Mouse (Mus musculus) layer of hippocampus, adult 11-12 months (tissue): Measurements from ENCODE around the gene Prkcb.
A peak's percentile ranks its signal among the peaks of the same experiment; 100 is the strongest.
"Not testable (repeated sequence)": the region's sequence is repeated elsewhere in the genome, so short reads cannot be mapped to it uniquely, and the experiment has no call there.

Experiments
- DNase-seq: peaks from one replicate; pipeline ENCODE4 v3.0.0; 2022; ENCODE audit warnings: low spot score

Prkcb gene

DNA sequence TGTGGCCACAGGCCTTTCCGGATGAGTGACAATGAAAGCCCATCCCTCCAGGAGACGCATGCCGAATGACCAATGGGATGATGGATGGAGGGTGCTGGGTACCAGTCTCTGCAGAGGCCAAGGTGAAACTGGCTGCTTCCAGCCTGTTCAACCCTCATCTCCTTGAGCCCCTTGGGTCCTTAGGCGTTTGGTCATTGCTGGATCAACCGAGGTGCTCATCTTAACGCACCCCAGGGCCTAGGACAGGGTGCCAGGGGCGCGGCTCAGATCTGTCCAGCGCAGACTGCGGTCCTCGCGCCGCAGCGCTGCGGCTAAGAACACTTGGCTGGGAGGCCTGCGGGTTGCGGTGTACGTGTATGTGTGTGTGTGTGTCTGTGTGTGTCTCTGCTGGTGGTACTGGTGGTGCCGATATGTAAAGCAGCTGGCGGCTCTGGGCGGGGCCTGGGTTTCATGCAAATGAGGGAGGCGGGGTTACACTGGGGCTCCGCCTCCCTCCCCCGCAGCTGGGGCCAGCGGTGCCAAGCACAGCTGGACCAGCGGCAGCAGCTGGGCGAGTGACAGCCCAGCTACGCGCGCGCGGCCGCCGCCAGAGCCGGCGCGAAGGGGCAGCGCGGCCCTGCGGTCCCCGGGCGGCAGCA is at the start of gene Prkcb:
Prkcb (plus strand) TSS at position 147 of the 638 bp plus-strand sequence.
- DNase-seq, result peak; percentile 89

DNA sequence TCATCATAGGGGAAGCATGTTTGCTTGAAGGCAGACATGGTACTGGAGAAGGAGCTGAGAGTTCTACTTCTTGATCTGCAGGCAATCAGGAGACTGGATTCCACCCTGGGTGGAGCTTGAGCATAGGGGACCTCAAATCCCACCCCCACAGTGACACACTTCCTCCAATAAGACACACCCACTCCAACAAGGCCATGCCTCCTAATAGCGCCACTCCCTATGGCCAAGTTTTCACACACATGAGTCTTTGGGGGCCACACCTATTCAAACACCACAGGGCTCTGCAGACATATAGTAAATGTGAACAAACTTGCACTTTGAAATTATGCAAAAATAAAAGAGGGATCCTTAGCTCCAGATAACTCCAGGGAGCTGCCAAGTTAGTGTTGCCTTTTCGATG is 49.6 kb upstream of the Prkcb start:
- DNase-seq, result no peak

DNA sequence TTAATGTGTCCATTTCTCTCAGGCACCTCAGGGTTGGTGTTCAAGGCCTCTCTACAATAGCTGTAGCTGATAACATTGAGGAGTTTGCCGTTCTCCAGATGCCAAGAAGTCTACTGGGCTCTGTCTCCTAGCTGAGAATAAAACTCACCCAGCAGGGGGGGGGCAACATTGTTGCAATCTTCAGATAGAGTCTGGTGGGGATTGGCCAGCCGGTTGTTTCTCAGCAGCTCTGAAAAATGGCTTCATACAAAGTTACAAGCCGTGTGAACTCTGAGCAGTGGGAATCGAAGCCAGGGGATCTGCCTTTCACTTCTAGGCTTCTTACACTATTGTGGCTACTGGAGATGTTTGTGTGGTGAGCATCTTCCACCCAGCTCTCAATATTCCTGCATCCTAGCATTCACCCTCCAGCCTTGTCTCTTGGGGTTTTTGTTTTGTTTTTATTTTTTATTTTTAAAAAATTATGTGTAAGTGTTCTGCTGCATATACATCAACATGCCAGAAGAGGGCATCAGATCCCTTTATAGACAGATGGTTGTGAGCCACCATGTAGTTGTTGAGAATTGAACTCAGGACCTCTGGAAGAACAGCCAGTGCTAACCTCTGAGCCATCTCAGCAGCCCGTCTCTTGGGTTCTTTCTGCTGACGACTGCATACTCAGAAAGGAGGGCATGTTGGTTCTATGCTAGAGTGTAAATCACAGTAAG is 48.0 kb upstream of the Prkcb start:
- no peak for DNase-seq

DNA sequence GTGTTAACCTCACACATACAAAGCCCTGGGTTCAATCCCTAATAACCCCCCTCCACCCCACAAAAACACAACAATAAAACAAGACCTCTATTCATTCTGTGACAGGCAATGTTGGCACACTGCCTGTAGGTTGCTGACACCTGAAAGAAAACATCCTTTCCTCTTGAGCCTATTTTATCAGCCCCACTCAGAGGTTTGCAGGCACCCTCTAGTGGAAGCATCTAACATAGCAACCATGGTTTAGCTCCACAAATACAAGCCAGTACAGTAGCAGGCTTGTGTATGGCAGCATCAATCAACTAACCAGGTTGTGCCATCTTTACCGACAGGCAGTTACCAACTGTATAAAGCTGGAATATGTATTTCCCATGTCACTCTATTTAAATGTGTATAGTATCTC is 46.3 kb upstream of the Prkcb start:
- peak; percentile 49 for DNase-seq

DNA sequence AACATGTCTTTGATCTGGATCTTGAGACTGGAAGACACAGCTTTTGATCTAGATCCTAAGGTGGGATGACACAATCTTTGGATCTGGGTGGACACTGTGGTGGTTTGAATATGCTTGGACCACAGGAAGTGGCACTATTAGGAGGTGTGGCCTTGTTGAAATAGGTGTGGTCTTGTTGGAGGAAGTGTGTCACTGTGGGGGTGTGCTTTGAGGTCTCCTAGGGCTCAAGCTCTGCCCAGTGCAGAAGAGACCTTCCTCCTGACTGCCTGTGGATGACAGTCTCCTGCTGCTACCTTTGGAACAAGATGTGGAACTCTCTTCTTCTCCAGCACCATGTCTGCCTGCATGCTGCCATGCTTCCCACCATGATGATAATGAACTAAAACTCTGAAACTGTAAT is 45.8 kb upstream of the Prkcb start:
- DNase-seq, result not testable (repeated sequence)

DNA sequence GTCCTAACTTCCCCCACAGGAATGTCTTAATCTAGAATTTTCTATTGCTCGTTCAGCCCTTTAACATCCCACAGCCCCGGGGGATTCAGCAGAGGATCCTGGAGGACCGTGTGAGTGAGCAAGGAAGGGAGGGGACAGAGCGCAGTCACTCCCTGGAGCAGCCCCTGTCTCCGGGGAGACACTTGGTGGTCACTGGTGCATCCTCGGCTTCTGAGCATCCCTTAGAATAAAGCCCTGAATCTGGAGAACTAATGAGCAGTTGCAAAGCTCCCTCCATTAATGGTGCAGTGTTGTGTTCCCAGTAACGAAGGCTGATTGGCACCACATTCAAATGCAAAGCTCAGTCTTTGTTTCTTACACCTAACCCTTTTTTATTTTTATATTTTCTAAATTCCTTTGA is 44.4 kb upstream of the Prkcb start:
- no peak for DNase-seq

DNA sequence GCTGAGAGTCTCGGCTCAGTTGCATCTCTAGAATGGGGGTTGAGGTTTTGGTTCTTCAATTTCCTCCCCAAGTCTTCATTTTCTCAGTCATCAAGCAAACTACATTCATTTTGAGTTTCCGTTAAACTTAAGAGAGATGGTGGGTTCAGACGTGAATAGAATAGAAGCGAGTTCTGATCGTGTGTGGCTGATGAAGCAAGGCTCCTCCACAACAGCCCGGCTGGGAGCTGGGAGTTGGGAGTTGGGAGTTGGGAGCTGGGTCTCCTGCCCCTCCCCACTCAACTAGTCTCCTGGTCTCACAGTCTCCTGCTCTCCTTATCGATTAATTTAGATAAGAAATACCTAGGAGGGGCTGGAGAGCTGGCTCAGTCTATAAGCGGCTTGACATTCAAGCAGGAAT is 44.0 kb upstream of the Prkcb start:
- DNase-seq, result no peak

DNA sequence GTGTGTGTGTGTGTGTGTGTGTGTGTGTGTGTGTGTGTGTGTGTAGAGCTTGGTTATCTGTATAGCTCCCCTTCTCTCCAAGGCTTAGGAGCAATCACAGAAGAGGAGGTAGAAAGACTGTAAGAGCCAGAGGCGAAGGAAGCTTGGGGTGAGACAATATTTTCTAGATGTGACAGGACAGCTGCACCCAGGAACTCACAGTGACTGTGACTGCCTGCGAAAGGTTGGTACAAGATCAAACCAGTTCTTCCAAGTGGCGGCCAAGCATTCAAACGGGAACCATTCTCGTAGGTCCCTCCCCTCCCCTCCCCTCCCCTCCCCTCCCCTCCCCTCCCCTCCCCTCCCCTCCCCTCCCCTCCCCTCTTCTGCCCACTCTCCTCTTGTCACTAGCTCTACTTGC is 42.6 kb upstream of the Prkcb start:
- DNase-seq, result no peak

DNA sequence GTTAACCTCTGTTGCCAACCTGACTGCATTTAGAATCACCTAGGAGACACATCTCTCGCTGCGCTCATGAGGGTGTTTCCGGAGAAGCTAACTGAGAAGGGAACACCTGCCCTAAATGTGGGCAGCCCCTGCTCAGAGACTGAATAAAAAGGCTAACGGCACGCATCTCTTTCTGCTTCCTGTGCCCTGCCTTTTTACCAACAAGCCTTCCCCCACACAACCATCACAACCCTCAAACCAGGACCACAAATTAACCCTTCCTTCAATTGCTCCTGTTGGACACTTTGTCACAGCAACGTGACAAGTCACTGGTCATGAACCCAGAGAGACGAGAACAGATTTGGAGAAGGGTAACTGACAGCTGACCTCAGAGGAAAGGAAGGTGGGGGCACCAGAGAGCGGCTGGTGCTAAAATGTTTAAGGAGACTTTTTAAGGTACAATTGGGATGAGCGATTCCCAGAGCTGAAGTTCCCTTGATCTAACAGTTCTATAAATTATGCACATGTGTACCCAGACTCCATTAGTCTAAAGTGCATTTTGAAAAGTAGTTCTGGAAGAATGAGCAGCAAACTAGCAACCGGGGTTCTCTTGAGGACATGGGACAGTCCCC is 41.2 kb upstream of the Prkcb start:
- no peak for DNase-seq

DNA sequence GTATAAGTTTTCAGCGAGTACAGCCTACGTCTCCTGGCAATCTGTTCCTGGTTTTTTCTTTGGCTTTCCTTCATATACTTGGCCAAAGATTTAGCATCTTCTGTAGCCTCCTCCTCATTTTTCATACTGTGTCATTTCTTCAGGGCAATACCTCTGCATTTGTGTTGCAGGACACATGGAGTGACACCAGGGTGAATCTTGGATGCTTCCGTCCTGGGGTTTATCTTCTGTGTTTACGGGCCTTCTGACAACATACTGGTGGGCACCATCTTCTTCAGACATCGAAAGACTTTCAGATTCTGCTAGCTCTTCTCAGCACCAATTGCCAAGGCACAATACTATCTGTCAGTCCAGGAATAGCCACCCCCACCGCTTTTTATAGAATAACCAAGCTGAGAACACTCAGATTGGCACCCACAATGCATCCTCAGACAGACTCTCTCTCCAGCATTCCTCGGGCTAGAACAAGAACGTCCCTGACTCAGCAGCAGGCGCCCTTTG is 39.2 kb upstream of the Prkcb start:
- DNase-seq, result peak; percentile 17

DNA sequence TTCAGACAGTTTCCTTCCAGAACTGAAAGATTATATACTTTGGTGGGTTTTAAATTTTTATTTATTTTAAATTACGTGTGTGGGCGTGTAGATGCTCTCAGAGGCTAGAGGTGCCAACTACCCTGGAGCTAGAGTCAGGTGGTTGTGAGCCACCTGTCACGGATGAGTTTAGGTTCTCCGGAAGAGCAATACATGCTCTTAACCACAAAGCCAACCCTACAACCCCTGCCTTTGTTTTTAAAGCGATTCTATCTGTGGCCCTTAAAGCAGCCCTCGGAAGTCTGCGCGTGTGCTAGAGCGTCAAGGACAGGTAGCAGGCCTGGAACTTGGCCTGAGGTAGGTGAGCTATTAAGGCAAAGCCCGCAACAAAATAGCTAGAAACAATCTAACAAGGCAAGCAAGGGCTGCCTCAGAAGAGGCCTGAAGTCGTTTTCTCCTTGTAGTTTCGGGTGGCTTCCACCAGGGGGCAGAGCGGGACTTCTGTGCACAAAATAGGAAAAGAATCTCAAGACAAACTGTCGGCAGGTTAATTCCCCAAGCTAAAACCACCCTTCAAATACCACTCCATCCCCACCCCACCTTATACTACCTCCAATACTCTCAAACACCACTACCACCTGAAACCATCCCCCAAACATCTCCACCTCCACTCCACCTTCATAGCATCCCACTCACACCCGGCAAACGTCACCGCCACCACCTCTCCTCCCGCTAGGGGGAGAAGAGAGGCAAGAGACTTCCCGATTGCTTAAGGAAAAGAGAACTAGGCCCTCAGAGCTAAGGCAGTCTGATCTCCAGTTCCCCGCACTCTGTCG is 37.1 kb upstream of the Prkcb start:
- peak; percentile 88 for DNase-seq

DNA sequence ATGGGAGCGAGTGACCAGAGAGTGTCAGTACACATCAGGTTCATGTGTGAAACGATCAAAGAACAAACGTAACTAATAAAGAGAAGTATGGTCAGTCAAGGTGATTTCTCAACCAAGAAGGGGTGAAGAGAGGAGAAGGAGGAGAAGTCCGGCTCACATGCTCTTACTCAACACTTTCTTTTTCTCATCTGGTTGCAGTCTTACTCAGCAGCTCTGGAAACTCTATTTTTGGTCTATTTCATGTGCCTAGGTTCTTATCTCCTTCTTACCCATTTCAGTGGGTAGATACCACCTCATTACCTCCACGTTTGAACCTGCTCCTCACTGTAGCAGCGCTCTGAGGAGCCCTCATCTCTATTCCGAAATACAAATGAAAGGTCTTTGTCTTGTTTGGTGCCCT is 31.8 kb upstream of the Prkcb start:
- no peak for DNase-seq

DNA sequence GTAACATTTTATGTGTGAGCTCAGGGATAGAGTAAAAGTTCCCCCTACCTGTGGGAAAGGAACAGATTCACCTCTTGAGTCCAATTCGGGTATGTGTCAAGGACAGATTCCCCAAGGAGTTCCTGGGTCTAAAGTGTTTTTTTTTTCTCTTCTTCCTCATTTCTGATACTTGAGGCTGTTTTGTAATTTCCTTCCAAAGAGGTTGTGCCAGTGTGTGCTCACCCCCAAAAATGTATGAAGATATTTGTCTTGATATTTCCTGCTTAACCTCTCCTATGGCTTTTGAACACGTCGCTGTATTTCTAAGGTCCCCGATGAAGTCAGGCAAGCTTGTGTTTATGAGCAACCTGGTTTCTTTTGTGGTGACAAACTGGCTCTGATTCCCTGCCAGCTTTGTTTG is 30.0 kb upstream of the Prkcb start:
- no peak for DNase-seq

DNA sequence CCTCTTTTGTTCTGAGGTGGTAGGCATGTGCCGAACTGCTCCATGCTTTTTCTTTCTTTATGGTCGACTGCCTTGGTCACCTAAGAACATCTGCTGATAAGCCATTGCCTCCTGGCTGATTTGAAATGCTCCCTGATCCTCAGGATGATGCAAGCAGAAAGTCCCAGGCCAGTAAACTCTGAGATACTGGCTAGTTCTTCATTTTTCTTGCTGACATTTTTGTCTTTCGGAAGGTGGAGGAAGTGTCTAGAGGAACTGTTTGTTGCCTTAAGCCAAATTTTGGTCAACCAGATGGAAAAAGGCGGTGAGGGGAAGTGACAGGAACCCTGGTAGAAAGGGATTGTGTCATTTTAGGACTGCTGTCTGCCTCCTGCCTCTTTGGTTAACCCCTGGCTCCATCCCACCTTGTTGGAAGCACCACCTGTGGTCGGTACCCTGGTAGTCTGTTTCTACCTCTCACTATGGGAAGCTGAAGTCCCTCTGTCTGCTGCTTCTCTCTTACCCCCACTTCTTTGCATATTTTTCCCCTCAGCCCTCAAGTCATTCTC is 28.4 kb upstream of the Prkcb start:
- peak; percentile 15 for DNase-seq

DNA sequence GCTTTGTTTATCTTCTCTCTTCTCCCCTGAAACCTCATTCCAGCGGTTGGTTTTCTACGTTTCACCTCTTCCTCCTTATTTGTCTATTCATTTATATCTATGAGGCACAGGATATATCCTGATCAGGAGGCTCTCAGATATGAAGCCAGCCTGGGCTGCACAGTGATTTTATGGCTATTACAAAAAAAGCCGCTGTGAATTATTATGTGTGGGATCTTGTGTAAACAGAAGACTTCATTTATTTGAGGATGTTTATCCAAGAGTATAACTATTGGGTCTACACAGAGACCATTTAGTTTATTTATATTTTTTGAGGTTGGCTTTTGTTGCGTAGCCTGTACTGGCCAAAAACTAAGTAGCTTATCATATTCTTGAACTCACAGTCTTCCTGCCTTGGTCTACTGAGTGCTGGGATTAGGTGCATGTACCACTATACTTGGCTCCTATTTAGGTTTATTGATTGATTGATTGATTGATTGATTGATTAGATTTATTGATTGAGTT is 19.5 kb upstream of the Prkcb start:
- no peak for DNase-seq

DNA sequence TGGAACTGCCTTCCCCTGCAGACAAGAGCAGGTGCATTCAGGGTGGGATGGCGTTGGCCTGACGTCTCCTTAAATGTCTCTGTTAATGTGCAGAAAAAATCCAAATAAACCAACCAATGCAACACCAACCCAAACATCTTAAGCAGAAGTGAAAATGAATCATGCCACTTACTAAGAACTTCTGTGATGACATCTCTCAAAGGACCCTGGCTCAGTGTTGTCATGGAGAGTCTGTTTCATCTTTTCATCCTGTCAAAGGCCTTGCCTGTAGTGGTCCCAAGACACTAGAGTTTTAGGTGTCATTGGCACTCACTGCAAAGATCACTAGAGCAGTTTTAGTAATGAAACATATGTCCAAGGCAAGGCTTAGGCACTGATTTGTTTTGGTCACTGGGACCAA is 16.2 kb upstream of the Prkcb start:
- DNase-seq, result no peak

DNA sequence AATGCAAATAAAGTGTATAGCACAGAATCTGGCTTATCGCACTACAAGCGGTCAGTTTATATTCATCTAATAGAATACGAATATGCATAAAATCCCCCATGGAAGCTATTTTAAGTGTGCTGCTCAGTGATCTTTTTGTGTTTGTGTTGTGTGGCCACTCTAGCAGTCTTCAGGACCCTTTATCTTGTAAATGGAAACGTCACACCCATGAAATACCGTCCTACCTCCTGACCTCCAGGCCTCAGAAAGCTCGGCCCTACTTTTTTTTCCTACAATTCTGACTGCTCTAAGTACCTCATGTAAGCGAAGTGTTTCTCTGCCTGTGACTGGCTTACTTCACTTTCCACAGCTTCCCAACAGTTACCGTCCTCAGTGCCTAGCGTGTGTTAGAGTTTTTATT is 9.0 kb upstream of the Prkcb start:
- no peak for DNase-seq

DNA sequence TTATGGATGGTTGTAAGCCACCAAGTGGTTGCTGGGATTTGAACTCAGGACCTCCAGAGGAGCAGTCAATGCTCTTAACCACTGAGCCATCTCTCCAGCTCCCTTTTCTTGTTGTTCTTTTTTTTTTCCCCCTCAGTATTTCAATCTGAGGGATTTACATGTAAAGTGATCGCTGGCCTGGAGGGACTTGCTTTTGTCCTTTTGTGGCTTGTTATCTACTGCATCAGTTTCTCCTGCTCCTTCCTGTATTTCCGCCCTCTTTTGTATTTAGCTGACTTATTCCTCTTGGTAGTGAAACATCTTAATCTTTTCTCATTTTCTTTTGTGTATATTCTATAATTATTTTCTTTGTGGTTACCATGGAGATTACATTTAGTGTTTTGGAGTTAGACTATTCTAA is 8.2 kb upstream of the Prkcb start:
- no peak for DNase-seq

DNA sequence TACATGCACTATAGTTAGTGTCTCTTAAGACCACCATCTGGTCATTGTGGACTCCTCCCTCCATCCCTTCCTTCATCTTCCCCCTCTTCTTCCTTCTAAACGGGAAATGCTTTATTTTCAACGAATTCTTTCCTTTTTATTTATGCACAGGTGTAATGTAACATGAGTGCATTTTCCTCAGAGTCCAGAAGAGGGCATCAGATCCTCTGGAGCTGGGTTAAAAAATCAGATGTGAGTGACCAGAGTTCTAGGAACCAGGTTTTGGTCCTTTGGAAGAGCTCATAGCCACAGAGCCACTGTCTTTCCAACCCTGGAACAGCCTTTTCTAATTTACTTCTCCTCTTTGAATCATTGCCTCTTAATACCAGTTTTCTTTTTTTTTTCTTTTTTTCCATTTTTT is 6.0 kb upstream of the Prkcb start:
- DNase-seq, result no peak

DNA sequence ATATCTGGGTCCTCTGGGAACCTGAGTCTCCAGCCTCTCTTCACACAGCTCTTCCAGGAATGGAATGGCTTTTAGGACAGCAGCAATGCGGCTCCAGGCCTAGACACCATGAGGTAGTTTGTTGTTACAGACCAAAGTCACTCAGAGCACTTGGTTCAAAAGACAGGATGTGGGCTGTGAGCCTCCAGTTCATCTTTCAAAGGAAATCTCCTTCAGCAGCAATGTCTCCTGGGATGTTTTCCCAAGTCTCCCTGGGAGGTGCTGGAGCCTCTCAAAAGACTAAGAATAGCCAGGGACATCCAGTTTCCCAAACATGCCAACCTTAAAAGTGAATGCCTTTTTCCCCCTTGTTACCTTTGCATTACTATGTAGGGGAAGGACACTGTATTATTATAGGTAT is 1.3 kb upstream of the Prkcb start:
- DNase-seq, result no peak

DNA sequence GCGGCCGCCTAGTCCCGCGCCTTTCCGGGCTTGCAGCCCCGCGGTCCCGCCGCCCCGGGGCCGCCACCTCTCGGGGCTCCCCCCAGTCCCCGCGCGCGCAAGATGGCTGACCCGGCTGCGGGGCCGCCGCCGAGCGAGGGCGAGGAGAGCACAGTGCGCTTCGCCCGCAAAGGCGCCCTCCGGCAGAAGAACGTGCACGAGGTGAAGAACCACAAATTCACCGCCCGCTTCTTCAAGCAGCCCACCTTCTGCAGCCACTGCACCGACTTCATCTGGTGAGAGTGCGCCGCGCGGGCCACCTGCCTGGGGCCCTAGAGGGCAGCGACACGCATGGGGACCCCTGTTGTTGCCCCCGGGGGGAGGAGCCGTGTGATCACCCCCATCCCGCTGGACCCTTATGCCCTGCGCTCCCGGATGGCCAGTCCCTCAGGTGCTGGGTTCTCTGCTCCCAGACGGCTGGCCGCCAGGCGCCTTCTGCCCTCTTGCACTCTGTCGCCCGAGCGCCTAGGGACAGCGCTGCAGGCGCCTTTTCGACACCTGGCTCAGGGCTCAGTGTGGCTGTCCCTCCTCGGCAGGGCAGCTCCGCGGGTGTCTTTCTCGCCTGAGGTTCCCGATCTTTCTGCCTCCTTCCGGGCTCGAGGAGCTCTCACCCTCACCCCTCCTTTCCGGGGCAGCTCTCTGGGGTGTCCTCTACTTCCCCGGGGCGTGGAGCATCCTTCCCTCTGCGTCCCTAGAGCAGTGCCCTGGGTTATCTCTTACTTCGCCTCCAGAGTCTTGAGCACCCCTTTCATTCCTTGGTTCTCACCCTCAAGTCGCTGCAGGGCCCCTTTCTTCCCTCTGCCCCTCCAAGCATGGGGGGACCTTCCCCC is 926 bp downstream of the Prkcb start:
- DNase-seq, result peak; percentile 45
